Mouse (Mus musculus) monocyte, adult 5-6 weeks (primary cell): Measurements from ENCODE around the gene Dzip1l. TPM values are rescaled to one million over a fixed set of nuclear protein-coding genes. Genes with fewer than 3 reads are reported as not detected.

Source experiments
- ATAC-seq: fragments of 153-309, 156-312 bp; replicated peaks from 2 replicates; pipeline ENCODE4 v1.8.0; 2017; ENCODE audit warnings: mild to moderate bottlenecking; ENCODE audit not compliant: low TSS enrichment, insufficient number of reproducible peaks, severe bottlenecking, poor library complexity, low FRiP score
- total RNA-seq: library from RNA; stranded (forward); fragments of 200-1000, 200-491, 200-594 nt; gene quantifications from 3 replicates; pipeline ENCODE4 v1.2.3, GENCODE M21; 2017

Gene Dzip1l
- total RNA-seq, 1 experiment from 2014 or later = not detected

DNA sequence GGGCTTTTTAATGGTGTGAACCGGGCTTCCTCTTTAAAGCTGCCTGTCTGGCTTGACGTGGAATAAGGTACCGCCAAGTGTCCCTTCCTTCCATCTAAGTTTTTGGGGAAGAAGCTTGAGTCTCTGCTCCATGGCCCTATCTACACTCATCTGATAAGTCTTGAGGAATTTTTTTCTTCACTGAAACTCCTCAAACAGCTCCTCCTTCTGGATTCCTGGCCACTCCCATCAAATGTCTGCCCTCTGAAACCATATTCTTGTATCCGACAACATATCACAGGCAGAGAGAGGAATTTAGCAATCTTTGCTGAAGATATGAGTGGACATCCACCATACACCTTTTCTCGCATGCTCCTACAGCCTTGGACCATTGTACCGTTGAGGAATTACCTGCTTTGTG lies 77.0 kb downstream of the Dzip1l start:
- no peak for ATAC-seq

DNA sequence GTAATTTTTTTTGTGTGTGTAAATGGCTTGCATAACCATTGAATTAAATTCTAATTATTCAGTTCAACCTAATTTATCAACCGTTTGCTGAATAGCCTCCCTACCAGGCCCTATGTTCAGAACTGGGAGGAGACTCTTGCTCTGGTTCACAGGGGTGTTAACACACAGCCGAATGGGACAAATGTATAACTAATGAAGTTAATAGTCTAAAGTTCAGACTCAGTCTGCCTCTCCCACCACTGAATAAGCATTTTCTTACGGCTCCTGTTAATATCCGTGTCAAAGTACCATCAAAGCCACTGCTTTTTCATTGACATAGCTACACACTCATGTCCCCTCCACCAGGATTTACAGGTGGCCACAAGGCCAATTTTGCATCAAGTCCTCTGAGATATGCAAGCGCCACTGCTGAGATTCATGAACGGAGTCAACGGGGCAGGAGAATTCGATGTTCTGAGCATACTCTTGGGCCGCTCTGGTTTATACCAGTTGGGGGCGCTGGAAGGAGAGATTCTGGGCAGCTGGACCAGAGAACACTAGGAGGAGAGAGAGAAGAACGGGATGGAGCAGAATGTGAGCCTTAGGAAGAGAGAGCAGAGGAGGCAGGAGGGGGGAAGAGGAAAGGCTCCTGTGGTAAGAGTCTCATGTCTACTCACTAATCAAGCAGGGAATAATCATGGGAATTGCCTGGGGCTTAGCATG lies 78.3 kb downstream of the Dzip1l start:
- no peak for ATAC-seq

GRCm38 (mm10) chr9:99709588-99710248 lies 80.4 kb downstream of the Dzip1l start:
- ATAC-seq = no peak

- no peak for ATAC-seq
Observed at GRCm38 (mm10) chr9:99710297-99710696, 81.0 kb downstream of the Dzip1l start.

DNA sequence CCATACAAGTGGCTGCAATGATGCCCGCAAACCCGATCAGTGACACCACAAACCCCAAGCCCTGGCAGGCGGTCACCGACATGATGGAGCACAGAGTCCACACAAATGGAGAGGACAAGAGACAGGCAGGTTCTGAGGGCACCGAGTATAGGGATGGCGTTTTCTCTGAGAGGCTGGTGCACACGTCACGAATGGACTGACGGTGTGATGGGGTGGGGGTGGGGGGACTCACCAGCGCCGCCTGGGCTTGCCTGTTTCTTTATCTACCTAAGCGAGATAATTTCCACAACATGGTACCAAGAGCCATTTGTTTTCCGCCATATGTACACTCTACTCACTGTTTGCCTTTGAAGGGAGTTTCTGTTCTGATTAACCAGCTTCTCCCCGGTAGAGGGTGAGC lies 87.8 kb downstream of the Dzip1l start, which contains the start of gene Cldn18:
TSS of gene Cldn18 (minus strand) at position 134 of the 400 bp plus-strand sequence.
- ATAC-seq = no peak

Other genes starting within 250 kb of the Dzip1l start
- gene Mras, start 192.1 kb upstream of the Dzip1l start, total RNA-seq = 1.3 TPM in 1 of 3 replicates, not detected in the others
- not detected in 3 replicates for gene Nme9, start 178.0 kb upstream of the Dzip1l start, total RNA-seq
- 28.9 to 34.8 TPM (median 29.1 TPM) in 3 replicates for gene Armc8, start 60.6 kb upstream of the Dzip1l start, total RNA-seq
- 44.1 to 75.6 TPM (median 51.6 TPM) in 3 replicates for gene Dbr1, start 53.7 kb upstream of the Dzip1l start, total RNA-seq
- not detected in 3 replicates for gene A4gnt, start 17.0 kb upstream of the Dzip1l start, total RNA-seq
- not detected in 3 replicates for gene Cldn18, start 87.8 kb downstream of the Dzip1l start, total RNA-seq
- not detected in 3 replicates for gene Sox14, start 246.7 kb downstream of the Dzip1l start, total RNA-seq